Comparison of ENCODE assay signal across 21 mouse cellular contexts in genomic region chr4:63916753-63917152, GRCm38 (mm10). TPM values are rescaled to one million over a fixed set of nuclear protein-coding genes. Genes with fewer than 3 reads are reported as not detected.
DNase-seq lines count a peak whose midpoint lies in the region; ATAC-seq and TF ChIP-seq lines count a peak whose summit lies in the region.
"Had no signal": no experiment of that assay in that cellular context is flagged by ENCODE, and none has a peak within 500 bp of the region (broad histone marks: within the 10 kb centered on the region; RNA-seq: fewer than 3 reads in every experiment).

No protein-coding gene starts in this region.

- no peaks in the 10 kb centered on the region for H3K9me3 ChIP-seq in heart, embryonic 13.5 days
- H3K9me3 ChIP-seq in lung, embryonic 14.5 days (ENCODE audit: low read depth, low read length) = no peaks in the 10 kb centered on the region
- H3K9me3 ChIP-seq: embryonic facial prominence, embryonic 10.5 days; forebrain, embryonic 10.5 days; hindbrain, embryonic 12.5 days had no signal

- H3K9ac ChIP-seq in heart, embryonic 13.5 days = no peak overlapping the region
- H3K9ac ChIP-seq in lung, embryonic 14.5 days = no peak overlapping the region
- H3K9ac ChIP-seq: hindbrain, embryonic 12.5 days had no signal

- peaks cover 15% of the 10 kb centered on the region for H3K4me1 ChIP-seq in heart, embryonic 13.5 days
- H3K4me1 ChIP-seq in lung, embryonic 14.5 days (ENCODE audit: insufficient read depth) = peaks cover 11% of the 10 kb centered on the region
- H3K4me1 ChIP-seq: embryonic facial prominence, embryonic 10.5 days; forebrain, embryonic 10.5 days; hindbrain, embryonic 12.5 days had no signal

- no peak overlapping the region for H3K4me3 ChIP-seq in heart, embryonic 13.5 days
- H3K4me3 ChIP-seq in lung, embryonic 14.5 days (ENCODE audit: low read depth, low read length) = no peak overlapping the region
- H3K4me3 ChIP-seq: embryonic facial prominence, embryonic 10.5 days; erythroblast, embryonic 14.5 days; forebrain, embryonic 10.5 days; gastrocnemius, adult 2 months; hindbrain, embryonic 12.5 days had no signal

- ATAC-seq in heart, embryonic 13.5 days (ENCODE audit: extremely low read depth, insufficient number of reproducible peaks, low FRiP score, low TSS enrichment) = no peak
- ATAC-seq in lung, embryonic 14.5 days (ENCODE audit: insufficient read depth) = peak; percentile 90
- ATAC-seq: hindbrain, embryonic 16.5 days; inflammation-experienced regulatory T-cells, adult 6 months had no signal

- no peak overlapping the region for H3K27ac ChIP-seq in heart, embryonic 13.5 days (replicated peaks)
- H3K27ac ChIP-seq in lung, embryonic 14.5 days (ENCODE audit: low read depth) = peak overlapping the region; percentile 36; the same call in 1 of the 2 replicates
- H3K27ac ChIP-seq: embryonic facial prominence, embryonic 10.5 days; forebrain, embryonic 10.5 days; gastrocnemius, adult 2 months; hindbrain, embryonic 12.5 days had no signal

- no peaks in the 10 kb centered on the region for H3K27me3 ChIP-seq in heart, embryonic 13.5 days (replicated peaks)
- no peaks in the 10 kb centered on the region for H3K27me3 ChIP-seq in lung, embryonic 14.5 days (ENCODE audit: insufficient read depth, low read length)
- H3K27me3 ChIP-seq: hindbrain, embryonic 12.5 days had no signal

- H3K36me3 ChIP-seq in heart, embryonic 13.5 days = no peaks in the 10 kb centered on the region
- no peaks in the 10 kb centered on the region for H3K36me3 ChIP-seq in lung, embryonic 14.5 days (ENCODE audit: insufficient read depth)
- H3K36me3 ChIP-seq: embryonic facial prominence, embryonic 10.5 days; forebrain, embryonic 10.5 days; hindbrain, embryonic 12.5 days had no signal

- TF ChIP-seq CTCF in lung, embryonic 14.5 days (IDR thresholded peaks at IDR 0.05; ENCODE audit: low read depth) = no peak

- H3K4me2 ChIP-seq in heart, embryonic 13.5 days = peak overlapping the region; percentile 21
- peak overlapping the region; percentile 5; the same call in 1 of the 2 replicates for H3K4me2 ChIP-seq in lung, embryonic 14.5 days
- H3K4me2 ChIP-seq: hindbrain, embryonic 12.5 days had no signal

- no peak for DNase-seq in heart, adult 8-10 months (ENCODE audit: low spot score)
- DNase-seq in lung, embryonic 14.5 days = peak; percentile 80
- no peak for DNase-seq in lung, postnatal 14 days
- DNase-seq in 3T3-L1 (ENCODE audit: low read depth, low spot score) = peak; percentile 13
- DNase-seq in brain, adult 2 months (ENCODE audit: low read depth, low spot score) = peak; percentile 9
- no peak for DNase-seq in ovary, adult 18-20 months (ENCODE audit: low spot score)
- DNase-seq: adrenal gland, adult 8-10 months; adrenal gland, postnatal 36 days; cerebellum, adult 18-20 months; cerebellum, postnatal 10 days; gastrocnemius, adult 2 months; gastrocnemius, postnatal 25 days; heart, postnatal 10 days; heart, postnatal 4 days had no signal

- 39% methylated on average over 8 of the region's 8 CpGs for WGBS in heart, embryonic 13.5 days
- 11% methylated on average over 8 of the region's 8 CpGs for WGBS in lung, embryonic 14.5 days

RNA-seq across cellular contexts. Expression of gene Tnfsf8, which starts 55.6 kb away (rescaled TPM):
- not detected in 2 replicates for polyA plus RNA-seq in heart, embryonic 13.5 days (2015; fragmentation: Nextera tagmentation; extraction: Ambion mirVana)
- under 1 TPM in 1 of 4 experiments, not detected in 3; 0.06 TPM for total RNA-seq in heart, adult 8-10 months (2022)
- polyA plus RNA-seq in lung, embryonic 14.5 days (2014; fragmentation: Nextera tagmentation; extraction: Ambion mirVana) = 0.04 and 0.07 TPM in 2 replicates
- total RNA-seq: gastrocnemius, adult 2 months; gastrocnemius, postnatal 25 days; heart, postnatal 10 days; heart, postnatal 4 days had no signal
- polyA plus RNA-seq: embryonic facial prominence, embryonic 10.5 days; erythroblast, embryonic 14.5 days; forebrain, embryonic 10.5 days; hindbrain, embryonic 12.5 days had no signal

Comparison
In these comparisons a context has a peak if more than half of its experiments do, and no peak if none do; other contexts are left out.
1. DNase-seq: peak in lung, embryonic 14.5 days (single experiment), 3T3-L1 (single experiment) and brain, adult 2 months (single experiment); none in heart, adult 8-10 months (single experiment), lung, postnatal 14 days (single experiment) and ovary, adult 18-20 months (single experiment).